Mouse (Mus musculus) testis, adult 2 months (tissue): ENCODE measurements around the gene Arhgef3.

Experiments used
- CTCF ChIP-seq: fragments of 200-500 bp; IDR thresholded peaks from 2 replicates; pipeline ENCODE4 v1.5.1; 2012; ENCODE audit warnings: low read depth, mild to moderate bottlenecking, inconsistent platforms, low read length, moderate library complexity; ENCODE audit not compliant: control insufficient read depth, insufficient read depth, insufficient replicate concordance
- POLR2A ChIP-seq: fragments of 200-500 bp; IDR thresholded peaks from 2 replicates; pipeline ENCODE4 v1.6.1; 2012; ENCODE audit warnings: low read depth, mild to moderate bottlenecking, inconsistent platforms, low read length, moderate library complexity; ENCODE audit not compliant: control insufficient read depth

- TF ChIP-seq CTCF (no peak), POLR2A (no peak)
Measured at GRCm38 (mm10) chr14:27432064-27432463, 317.4 kb downstream of the Arhgef3 start.
